Mouse (Mus musculus) forebrain, embryonic 14.5 days (tissue): ENCODE measurements around the gene Rab11fip4. TPM values are rescaled to one million over a fixed set of nuclear protein-coding genes. Genes with fewer than 3 reads are reported as not detected.

Experiments
- ATAC-seq: fragments of 200-750 bp; cut with Nextera tagmentation; 2 replicates; pipeline ENCODE4 v1.8.0; 2017; ENCODE audit warnings: mild to moderate bottlenecking, moderate library complexity
- DNase-seq: peaks from one replicate; pipeline ENCODE4 v3.0.0-alpha.2; 2015; ENCODE audit warnings: low spot score
- H3K27ac ChIP-seq: fragments of 300-500 bp; sonication (generic); 2 replicates; pipeline ENCODE4 v1.5.1; 2014; ENCODE audit warnings: low read depth, mild to moderate bottlenecking, control low read depth, low read length, moderate library complexity
- H3K27me3 ChIP-seq: fragments of 300-500 bp; sonication (generic); replicated peaks from 2 replicates; pipeline ENCODE4 v1.6.1; 2014; ENCODE audit warnings: low read length, control low read depth, mixed read lengths; ENCODE audit not compliant: control insufficient read depth, insufficient read depth
- H3K36me3 ChIP-seq: fragments of 300-500 bp; sonication (generic); 2 replicates; pipeline ENCODE4 v1.6.1; 2014; ENCODE audit warnings: low read length, control low read depth; ENCODE audit not compliant: control insufficient read depth, insufficient read depth
- H3K4me1 ChIP-seq: fragments of 300-500 bp; sonication (generic); 2 replicates; pipeline ENCODE4 v1.6.1; 2014; ENCODE audit warnings: antibody characterized with exemption, low read length, control low read depth; ENCODE audit not compliant: control insufficient read depth, insufficient read depth
- H3K4me2 ChIP-seq: fragments of 300-500 bp; sonication (generic); 2 replicates; pipeline ENCODE4 v1.6.1; 2014; ENCODE audit warnings: mild to moderate bottlenecking, control low read depth, low read length
- H3K4me3 ChIP-seq: fragments of 300-500 bp; sonication (generic); 2 replicates; pipeline ENCODE4 v1.5.1; 2014; ENCODE audit warnings: low read depth, low read length, control low read depth
- H3K9ac ChIP-seq: fragments of 300-500 bp; sonication (generic); 2 replicates; pipeline ENCODE4 v1.6.1; 2014; ENCODE audit warnings: mild to moderate bottlenecking, low read length, control low read depth, moderate library complexity
- H3K9me3 ChIP-seq: fragments of 300-500 bp; sonication (generic); replicated peaks from 2 replicates; pipeline ENCODE4 v1.6.1; 2016; ENCODE audit warnings: low read length, control low read depth, mixed read lengths; ENCODE audit not compliant: control insufficient read depth
- WGBS: fragments of 180-500 bp; shearing (Covaris S2); extraction: QIAGEN DNeasy Blood & Tissue Kit; methylation state at CpG from one replicate; pipeline ENCODE4 v1.1.7; 2014; 5-methylcytosine and 5-hydroxymethylcytosine counted together
- polyA plus RNA-seq: library from polyadenylated mRNA; unstranded; fragments of >200 nt; fragmentation: Nextera tagmentation; extraction: Ambion mirVana; gene quantifications from 2 replicates; pipeline ENCODE4 v1.2.1, GENCODE M21; 2014

Gene Rab11fip4
- polyA plus RNA-seq, 1 experiment from 2014 or later: 13.2 TPM

DNA sequence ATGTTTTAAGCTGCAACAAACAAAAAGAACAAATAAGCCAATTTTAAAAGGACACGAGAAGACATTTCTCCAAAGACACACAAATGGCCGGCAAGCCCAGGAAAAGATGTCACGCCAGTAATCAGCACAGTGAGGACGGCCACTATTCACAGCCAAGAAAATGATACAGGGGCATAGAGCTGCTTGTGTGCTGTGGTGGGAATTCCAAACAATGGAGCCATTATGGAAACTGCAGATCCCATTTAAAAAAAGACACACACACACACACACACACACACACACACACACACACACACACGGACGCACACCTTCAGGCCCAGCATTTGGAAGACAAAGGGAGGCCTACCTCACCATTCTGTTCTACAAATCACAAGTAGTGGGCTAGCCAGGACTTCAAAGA, 111.1 kb downstream of the Rab11fip4 start:
- peak overlapping the region; percentile 57 for H3K4me2 ChIP-seq
- no peak for ATAC-seq
- H3K9me3 ChIP-seq: no peaks in the 10 kb centered on the region
- H3K4me3 ChIP-seq: no peak overlapping the region
- no peak for DNase-seq
- H3K27ac ChIP-seq: no peak overlapping the region
- peaks cover 10% of the 10 kb centered on the region; the same call in 1 of the 2 replicates for H3K36me3 ChIP-seq
- WGBS: 54% methylated on average over 6 of the region's 6 CpGs
- peaks cover 18% of the 10 kb centered on the region; the same call in 1 of the 2 replicates for H3K4me1 ChIP-seq
- no peaks in the 10 kb centered on the region for H3K27me3 ChIP-seq
- H3K9ac ChIP-seq: peak overlapping the region; percentile 43; the same call in 1 of the 2 replicates

DNA sequence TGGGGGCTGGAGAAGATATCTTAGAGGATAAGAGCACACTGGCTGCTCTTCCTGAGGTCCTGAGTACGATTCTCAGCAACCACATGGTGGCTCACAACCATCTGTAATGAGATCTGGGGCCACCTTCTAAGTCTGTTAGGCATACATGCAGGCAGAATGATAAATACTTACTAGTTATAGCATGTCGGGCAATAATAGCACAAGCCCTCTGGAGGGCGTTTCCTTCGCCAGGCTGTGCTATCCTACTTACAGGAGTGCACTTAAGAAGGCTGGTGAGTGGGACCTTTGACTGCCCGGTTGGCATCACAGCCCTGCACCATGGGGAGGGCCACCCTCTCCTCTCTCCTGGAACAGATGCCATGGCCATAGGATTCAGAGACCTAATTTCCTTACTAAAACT, 112.4 kb downstream of the Rab11fip4 start:
- Histone ChIP-seq H3K9ac (peak overlapping the region; percentile 86), H3K36me3 (0 out of 2 replicates have a peak, but pooled peaks cover 5% of the 10 kb centered on the region), H3K9me3 (no peaks in the 10 kb centered on the region), H3K27ac (peak overlapping the region; percentile 98), H3K4me3 (peak overlapping the region; percentile 78), H3K4me2 (peak overlapping the region; percentile 57), H3K27me3 (no peaks in the 10 kb centered on the region), H3K4me1 (peaks cover 18% of the 10 kb centered on the region; the same call in 1 of the 2 replicates)
- WGBS: 2% methylated on average over 5 of the region's 5 CpGs
- ATAC-seq (peak; percentile 28; the same call in 1 of the 2 replicates), DNase-seq (peak; percentile 76)

DNA sequence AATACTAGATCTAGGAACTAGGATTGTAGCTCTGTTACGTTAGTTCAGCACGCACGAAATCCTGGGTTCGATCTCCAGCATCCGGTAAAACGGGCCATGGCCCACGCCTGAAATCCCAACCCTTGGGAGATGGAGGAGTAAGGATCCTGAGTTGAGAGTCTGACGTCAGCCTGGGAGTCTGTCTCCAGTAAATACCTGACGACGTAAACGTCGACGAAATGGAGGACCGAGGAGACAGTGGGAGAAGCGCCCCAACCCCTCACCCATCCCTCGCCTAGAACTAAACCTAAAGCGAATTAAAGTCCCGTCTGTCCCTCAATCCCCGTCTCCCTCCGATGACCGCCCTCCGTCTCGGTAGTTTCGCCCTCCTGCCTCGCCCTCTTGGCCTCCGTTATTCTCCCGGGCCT, 112.9 kb downstream of the Rab11fip4 start:
- WGBS: under 1% methylated on average over 27 of the region's 27 CpGs
- H3K4me3 ChIP-seq: peak overlapping the region; percentile 78
- H3K27ac ChIP-seq: peak overlapping the region; percentile 98
- DNase-seq: peak; percentile 84
- H3K9me3 ChIP-seq: no peaks in the 10 kb centered on the region
- H3K27me3 ChIP-seq: no peaks in the 10 kb centered on the region; the same call in 1 of the 2 replicates
- peaks cover 18% of the 10 kb centered on the region; the same call in 1 of the 2 replicates for H3K4me1 ChIP-seq
- peak; percentile 73 for ATAC-seq
- H3K36me3 ChIP-seq: 0 out of 2 replicates have a peak, but pooled peaks cover 5% of the 10 kb centered on the region
- H3K4me2 ChIP-seq: peak overlapping the region; percentile 57
- peak overlapping the region; percentile 86 for H3K9ac ChIP-seq

DNA sequence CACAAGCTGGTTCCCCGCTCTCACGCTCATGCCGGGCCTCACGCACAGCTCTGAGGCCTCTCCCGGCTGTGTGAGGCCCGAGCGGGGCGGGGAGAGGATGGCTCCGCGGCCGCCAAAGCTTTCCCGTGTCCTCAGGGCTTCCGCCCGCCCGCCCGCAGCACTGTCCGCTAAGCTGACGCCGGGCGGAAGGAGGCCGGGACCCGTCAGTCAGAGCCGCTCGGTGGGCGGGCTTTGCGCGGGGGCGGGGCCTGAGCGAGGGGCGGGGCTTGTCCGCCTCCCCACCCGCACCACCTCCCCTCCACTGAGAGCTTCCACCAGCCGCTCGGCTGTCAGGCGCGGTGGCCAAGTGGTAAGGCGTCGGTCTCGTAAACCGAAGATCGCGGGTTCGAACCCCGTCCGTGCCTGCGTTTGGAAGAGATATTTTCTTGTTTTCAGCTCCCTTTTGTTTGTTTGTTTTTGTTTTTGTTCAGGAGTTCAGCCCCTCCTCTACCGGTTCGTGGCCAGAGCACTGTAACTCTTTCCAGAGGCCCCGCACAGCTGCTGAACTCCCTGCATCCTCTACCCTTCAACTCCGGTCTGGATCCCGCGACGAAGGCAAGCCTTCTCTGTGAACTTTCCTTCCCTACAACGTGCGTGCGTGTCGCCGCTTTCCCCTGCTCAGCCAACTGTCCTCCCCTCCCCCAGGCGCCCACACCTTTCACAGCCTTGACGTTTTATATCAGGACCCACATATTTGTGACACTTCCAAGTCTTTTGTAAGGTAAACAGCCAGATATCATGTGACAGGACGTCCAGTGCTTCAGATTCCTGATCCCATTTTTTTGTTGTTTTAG, 113.5 kb downstream of the Rab11fip4 start:
- peak overlapping the region; percentile 86 for H3K9ac ChIP-seq
- peaks cover 18% of the 10 kb centered on the region; the same call in 1 of the 2 replicates for H3K4me1 ChIP-seq
- DNase-seq: peak; percentile 95
- 0 out of 2 replicates have a peak, but pooled peaks cover 5% of the 10 kb centered on the region for H3K36me3 ChIP-seq
- H3K4me3 ChIP-seq: peak overlapping the region; percentile 78
- peak; percentile 93 for ATAC-seq
- H3K27ac ChIP-seq: peak overlapping the region; percentile 98
- H3K27me3 ChIP-seq: peaks cover 2% of the 10 kb centered on the region; the same call in 1 of the 2 replicates
- peak overlapping the region; percentile 57 for H3K4me2 ChIP-seq
- H3K9me3 ChIP-seq: no peaks in the 10 kb centered on the region
- WGBS: under 1% methylated on average over 56 of the region's 61 CpGs

DNA sequence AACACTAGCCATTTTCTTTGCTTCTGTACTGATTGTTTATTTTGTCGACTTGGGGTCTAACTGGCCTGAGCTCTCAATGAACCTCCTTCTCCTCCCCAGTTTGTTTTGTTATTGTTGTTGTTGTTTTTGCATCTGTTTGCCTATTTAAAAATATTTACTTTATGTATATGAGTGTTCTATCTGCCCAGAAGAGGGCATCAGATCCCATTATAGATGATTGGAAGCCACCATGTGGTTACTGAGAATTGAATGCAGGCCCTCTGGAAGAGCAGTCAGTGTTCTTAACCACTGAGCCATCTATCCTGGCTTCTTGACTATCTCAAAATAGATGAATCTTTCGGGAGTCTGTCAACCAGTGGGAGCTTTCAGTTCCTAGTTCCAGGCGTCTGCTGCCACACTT, 116.1 kb downstream of the Rab11fip4 start:
- Histone ChIP-seq H3K4me1 (peaks cover 14% of the 10 kb centered on the region), H3K4me2 (no peak overlapping the region), H3K36me3 (no peaks in the 10 kb centered on the region), H3K9me3 (no peaks in the 10 kb centered on the region), H3K27me3 (peaks cover 11% of the 10 kb centered on the region; the same call in 1 of the 2 replicates), H3K27ac (no peak overlapping the region), H3K4me3 (no peak overlapping the region), H3K9ac (no peak overlapping the region)
- DNase-seq: no peak
- no peak for ATAC-seq
- WGBS: 74% methylated on average over 3 of the region's 3 CpGs

DNA sequence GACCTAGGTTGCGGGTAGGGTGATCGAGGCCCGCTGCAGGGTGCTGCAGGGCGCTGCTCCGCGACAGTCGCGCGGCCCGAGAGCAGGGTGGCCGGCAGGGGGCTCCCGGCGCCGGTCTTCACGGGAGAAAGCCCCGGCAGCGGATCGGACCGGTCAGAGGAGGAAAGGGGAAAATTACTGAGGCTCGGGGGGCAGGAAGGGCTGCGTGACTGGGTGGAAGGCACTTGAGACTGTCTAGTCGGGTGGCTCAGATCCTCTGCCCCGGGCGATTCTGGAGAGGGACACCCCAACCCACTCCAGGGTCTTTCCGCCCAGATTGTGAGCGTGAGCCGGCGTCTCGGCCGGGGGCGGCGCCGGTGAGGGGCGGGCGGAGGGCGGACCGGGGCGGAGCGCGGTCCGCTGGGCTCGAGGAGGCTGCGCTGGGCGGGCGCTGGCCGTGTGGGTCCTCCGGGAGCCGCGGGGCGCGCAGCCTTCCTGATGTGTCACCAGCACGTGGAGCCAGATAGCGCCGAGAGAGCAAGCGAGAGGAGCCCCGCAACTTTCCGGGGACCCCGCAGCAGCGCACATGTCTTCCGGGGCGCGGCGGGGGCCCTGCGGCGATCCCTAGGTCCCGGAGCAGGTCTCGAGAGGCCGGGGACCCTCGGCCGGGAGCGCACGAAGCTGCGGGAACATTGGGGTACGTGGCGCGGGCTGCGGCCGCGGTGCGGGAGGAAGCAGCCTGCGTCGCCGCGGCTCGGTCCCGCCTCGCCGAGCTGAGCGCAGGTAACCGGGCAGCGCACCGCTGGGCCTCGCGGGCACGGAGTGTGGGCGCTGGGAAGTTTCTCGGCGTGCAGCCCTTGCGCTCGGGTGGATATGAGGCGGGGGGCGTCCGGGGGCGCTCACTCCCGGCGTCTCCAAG, 120.1 kb downstream of the Rab11fip4 start:
- peaks cover 26% of the 10 kb centered on the region for H3K27me3 ChIP-seq

DNA sequence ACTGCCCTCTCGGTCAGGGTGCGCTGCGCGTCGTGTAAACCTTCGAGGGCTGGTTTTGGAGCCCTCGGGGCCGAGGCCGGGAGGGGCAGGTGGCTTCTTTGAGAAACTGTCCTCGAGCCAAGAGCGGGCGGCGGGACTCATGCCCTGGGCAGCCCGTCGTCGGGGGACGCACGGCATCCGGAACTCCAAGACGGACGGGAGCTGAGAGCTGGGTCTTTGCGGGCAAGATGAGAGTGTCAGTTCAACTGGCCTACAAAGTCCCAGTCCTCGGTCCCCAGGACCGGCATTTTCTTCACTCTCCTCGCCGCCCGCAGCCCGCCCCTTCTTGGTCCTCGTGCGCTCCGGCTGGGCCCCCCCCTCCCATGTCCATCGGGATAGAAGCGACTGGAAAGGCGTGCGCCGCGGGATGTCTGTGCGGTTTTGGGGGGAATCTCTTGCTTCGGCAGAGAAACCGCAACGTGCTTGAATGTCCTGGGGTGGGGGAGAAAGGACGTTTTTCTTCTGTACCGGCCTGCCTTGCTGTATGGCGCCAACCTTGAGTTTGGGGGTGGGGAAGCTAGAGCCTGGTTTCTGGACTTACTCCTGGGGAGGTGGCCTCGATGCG, 120.9 kb downstream of the Rab11fip4 start:
- no peaks in the 10 kb centered on the region for H3K9me3 ChIP-seq
- H3K9ac ChIP-seq: peak overlapping the region; percentile 64
- peaks cover 26% of the 10 kb centered on the region for H3K27me3 ChIP-seq
- no peak; the same call in 1 of the 2 replicates for ATAC-seq
- WGBS: 2% methylated on average over 46 of the region's 46 CpGs
- no peak for DNase-seq
- H3K4me3 ChIP-seq: peak overlapping the region; percentile 59
- peak overlapping the region; percentile 99 for H3K4me2 ChIP-seq
- H3K4me1 ChIP-seq: peaks cover 4% of the 10 kb centered on the region
- H3K36me3 ChIP-seq: no peaks in the 10 kb centered on the region
- no peak overlapping the region for H3K27ac ChIP-seq

More for the DNA sequence above, 120.1 kb downstream of the Rab11fip4 start:
- Histone ChIP-seq H3K27ac (no peak overlapping the region), H3K4me1 (peaks cover 4% of the 10 kb centered on the region), H3K4me2 (peak overlapping the region; percentile 99), H3K9ac (peak overlapping the region; percentile 64), H3K4me3 (peak overlapping the region; percentile 59), H3K9me3 (no peaks in the 10 kb centered on the region), H3K36me3 (no peaks in the 10 kb centered on the region)
- DNase-seq (peak; percentile 78), ATAC-seq (peak; percentile 87)
- under 1% methylated on average over 101 of the region's 106 CpGs for WGBS

DNA sequence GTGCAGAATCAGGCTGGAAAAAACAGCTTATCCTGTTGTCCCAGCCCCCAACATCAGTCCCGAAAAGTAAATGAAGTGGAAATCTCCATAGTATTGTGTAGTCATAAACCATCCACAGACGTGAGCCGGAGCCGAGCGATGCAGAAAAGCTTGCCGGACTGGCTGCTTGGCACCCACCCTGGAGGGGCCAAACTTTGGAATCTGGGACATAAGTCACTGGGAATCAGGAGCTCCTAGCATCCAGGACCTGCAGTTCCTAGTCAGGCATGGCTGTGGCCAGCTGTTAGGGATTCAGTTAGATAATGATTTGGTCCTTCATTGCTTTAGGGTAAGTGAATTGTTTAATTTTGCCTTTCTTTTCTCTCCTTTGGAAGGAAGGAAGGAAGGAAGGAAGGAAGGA, 122.2 kb downstream of the Rab11fip4 start:
- no peak overlapping the region for H3K9ac ChIP-seq
- no peak for DNase-seq
- H3K4me1 ChIP-seq: peaks cover 7% of the 10 kb centered on the region
- H3K27me3 ChIP-seq: peaks cover 26% of the 10 kb centered on the region
- WGBS: 48% methylated on average over 6 of the region's 6 CpGs
- ATAC-seq: no peak
- H3K27ac ChIP-seq: no peak overlapping the region
- H3K36me3 ChIP-seq: no peaks in the 10 kb centered on the region
- no peaks in the 10 kb centered on the region for H3K9me3 ChIP-seq
- no peak overlapping the region for H3K4me3 ChIP-seq
- no peak overlapping the region for H3K4me2 ChIP-seq
